Mouse (Mus musculus) ovary, adult 18-20 months (tissue): ENCODE data around the gene Nav2.

Experiments
- DNase-seq: peaks from one replicate; pipeline ENCODE4 v3.0.0; 2022; ENCODE audit warnings: low spot score, mixed read lengths

The Nav2 gene

DNA sequence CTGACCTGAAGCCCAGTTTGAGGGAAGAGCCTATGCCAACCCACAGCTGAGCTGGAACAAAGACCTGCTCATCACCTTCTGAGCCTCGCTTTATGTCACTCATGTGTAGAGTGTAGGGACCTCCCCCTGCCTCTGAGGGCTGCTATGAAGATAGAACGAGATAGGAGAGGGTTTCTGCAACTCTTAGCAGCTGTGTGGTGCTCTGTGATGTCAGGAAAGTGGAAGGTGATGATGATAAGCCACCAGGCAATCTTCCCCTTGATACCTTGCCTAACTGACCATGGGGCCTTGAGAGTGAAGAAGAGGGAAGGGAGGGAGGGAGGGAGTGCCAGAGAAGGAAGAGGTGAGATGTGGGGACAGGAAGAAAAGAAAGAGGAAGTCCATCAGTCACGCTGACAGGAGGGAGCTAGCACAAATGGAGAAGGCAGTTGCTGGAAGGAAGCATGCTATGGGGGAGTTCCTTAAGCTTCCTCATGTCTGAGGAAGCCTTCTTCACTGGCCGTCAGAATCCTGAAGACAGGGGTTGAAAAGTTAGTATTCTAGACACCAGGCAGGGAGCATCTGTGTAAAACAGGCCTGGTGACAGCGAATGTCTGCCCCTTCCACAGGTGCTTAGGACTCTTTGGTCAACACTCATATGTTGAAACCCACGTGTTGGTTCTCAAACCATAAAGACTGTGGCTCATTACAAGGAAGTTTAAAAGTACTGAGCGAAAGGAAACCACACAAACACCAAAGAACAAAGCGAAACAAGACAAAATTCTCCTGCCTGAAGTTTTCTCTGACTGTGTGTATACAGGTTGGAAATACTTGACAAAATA lies at the start of gene Nav2:
Gene Nav2 (plus strand): TSS at position 196 of the 821 bp plus-strand sequence.
- no peak for DNase-seq

DNA sequence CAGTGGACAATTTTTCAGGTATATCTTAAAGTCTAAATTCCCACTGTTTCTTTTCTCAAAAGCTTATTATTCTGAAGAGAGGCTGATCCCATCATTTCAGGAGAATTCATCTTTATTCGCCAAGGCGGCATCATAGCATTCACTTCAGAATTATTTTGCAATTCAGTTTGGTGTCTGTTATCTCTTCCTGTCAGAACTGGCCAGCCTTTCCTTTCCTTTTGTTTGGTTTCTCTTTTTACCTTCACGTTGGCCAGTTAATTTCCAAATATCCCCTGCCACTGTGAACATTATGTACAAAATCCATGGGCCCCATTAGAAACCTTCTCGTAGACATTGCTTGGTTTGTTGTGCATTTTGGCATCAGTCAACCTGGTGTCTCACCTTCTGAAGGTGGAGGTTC lies 49.2 kb upstream of the Nav2 start:
- no peak for DNase-seq

DNA sequence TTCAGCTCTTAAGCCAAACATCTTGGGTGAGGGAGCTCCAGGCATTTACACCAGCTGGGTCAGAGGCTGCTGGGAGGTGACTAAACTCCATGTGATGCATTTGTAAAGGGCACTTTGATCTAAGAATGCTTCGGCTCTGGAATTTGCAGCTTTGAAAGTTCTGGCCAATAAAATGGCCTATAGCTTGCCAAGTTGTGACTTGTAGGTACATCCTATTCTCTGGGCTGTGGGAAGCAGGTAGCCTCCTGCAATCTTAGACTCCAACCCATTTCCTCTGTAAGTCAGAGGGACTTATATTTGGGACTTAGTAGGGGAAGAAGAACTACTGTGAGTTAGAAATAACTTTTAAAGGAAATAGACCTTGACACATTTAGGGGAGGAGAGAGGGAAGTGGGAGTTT lies 47.6 kb upstream of the Nav2 start:
- no peak for DNase-seq

DNA sequence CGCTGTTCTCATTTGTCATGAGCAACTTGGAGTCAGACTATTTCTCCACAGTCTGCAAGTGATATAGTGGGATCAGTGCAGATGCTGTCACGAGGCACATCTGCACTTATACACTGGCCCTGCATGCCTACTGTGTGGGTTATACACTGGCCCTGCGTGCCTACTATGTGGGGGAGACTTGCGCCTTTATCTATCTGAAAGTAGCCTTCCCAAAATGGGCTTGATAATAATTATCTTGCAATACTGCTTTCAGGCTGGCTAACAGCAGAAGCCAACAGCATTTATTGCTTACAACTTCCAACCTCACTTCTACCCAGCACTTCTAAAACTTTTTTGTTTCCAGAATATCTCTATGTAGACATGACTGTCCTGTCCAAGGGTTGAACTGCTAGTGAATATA lies 46.7 kb upstream of the Nav2 start:
- no peak for DNase-seq

DNA sequence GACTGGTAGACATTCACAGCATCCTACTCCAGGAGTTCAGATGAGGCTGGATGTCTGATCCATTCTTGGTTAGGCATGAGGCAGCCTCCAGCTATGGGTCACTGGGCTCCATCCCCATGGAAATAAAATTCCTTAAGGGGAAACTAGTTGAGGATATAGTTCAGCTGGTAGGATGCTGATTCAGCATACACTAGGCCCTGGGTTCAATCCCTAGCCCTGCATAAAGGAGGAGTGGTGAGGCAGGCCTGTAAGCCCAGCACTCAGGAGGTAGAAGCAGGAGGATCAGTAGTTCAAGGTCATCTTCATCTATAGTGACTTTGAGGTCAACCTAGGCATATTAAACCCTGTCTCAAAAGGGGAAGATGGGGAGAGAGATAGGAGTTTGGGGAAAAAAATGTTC lies 44.3 kb upstream of the Nav2 start:
- no peak for DNase-seq

DNA sequence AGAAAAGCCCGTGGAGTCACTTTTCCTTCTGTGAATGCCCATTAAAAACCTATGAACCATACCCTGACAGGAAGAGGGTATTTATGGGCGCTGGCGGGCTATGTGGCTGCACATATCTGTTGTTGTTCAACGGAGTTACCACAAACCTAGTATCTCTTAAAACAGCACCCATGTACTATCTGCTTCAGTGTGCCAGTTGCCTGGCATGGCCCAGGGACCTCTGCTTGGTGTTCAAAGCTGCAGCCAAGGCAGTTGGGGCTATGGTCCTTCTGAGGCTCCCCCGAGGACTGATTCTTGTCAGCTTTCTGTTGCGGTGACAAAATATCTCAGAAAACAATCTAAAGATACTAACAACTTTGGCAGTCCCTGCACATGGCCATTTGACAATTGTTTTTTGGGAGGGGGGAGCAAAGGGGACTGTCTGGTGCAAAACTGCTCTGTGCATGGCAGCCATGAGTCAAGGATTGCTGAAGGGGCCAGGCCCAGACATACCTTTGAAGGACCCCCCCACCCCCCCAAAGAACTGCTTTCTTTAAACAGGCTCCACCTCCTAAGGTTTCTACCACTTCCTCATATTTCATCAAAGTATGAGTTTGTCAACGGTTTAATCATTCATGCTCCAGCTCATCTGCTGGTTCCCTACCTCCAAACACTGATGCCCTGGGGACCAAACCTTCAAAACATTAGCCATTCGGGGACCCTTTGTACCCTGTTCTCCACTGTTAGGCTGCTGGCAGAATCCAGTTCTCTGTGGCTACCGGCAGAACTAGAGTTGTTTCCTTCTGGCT lies 43.7 kb upstream of the Nav2 start:
- DNase-seq = no peak

DNA sequence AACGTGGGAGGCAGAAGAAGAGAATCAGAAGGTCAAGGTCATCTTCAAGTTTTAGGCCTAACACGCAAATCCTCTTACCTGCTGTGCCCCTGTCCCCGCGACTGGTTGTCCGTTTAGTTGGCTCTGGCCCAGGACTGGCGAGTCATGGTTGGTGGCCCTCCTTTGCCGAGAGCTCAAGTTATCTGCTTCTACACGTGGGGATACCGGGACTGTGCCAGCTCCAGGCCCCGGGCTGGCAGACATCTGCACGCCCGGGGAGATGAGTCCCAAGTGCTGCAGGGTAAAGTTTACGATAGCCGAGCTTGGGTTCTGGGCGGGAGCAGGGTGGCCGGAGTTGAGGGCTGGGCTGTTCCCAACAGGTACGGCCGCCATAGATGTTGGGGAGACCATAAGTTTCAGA lies 40.9 kb upstream of the Nav2 start:
- DNase-seq = no peak

DNA sequence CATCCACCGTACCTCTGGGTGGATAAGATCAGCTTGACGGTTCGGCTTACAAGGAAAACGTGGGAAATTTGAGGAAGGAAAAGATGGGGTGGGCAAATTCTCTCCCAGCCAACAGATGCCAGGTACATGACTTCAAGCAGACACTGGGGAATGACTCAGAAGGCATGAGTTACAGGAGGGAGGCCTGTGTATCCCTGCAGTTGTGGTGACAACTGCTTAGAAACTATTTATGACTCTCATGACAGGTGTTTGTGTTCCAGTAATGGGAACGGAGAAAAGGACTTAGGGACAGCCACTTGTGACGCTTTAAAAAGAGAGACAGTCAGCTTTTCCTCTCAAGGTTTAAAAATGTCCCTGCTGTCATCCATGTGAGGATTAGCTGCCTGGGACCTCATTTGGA lies 38.4 kb upstream of the Nav2 start:
- DNase-seq = no peak

DNA sequence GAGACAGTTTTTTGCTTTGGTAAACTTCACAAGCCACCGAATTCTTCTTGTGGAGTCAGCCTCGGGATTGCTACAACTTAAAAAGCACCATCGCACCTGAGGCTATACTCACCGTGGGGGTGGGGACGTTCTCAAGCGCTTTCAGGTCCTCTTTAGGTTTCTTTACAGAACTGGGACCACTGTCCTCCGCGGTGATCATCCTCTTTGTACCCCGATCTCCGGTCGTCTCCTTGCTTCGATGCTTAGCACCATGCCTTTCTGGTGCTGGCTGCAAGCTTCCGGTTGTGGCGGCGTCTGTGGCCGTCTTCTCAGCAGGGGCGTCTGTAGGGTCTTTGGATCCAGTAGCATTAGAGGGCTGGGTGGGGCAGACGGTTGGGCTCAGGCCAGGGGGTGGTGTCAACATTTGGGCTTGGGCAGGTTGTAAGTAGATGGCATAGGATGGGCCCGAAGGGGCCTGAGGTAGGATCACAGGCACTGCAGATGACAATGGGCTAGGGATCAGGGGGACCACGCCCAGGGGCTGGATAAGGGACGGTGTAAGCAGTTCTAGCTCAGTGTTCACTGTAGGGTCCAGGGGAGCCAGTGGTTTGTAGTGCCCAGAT lies 37.8 kb upstream of the Nav2 start:
- DNase-seq = no peak

DNA sequence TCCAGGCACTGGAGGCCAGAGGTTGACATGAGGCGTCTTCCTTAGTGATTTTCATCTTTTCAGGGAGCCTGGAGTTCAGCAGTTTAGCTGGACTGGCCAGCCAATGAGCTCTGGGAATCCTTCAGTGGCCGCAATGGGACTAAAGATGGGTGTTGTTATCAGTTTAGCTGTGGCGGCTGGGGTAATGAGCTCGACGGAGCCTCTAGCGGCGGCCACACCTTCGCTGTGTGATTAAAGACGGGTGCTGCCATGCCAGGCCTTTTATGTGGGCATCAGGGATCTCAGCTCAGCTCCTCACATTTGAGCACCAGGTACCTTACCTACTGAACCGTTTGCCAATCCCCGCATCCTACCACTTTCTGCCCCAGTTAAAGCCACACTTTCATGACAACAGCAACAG lies 37.2 kb upstream of the Nav2 start:
- DNase-seq = no peak

DNA sequence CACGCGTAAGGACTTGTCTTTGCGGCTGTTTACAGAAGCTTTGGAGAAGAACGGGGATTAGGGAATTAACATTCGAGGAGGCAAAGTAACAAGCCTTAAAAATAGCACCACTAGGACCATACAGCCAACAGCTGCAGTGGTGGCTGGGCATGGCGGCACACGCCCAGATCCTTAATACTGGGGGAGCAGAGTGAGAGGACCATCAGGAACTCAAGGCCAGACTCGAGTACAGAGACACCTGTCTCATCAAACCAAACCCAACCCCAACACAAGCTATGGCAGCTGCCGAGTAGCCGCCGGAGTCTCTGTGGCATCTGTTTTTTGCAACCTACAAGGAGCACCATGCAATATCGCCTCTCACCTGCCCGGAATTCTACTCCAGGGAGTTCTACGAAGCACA lies 33.4 kb upstream of the Nav2 start:
- no peak for DNase-seq

DNA sequence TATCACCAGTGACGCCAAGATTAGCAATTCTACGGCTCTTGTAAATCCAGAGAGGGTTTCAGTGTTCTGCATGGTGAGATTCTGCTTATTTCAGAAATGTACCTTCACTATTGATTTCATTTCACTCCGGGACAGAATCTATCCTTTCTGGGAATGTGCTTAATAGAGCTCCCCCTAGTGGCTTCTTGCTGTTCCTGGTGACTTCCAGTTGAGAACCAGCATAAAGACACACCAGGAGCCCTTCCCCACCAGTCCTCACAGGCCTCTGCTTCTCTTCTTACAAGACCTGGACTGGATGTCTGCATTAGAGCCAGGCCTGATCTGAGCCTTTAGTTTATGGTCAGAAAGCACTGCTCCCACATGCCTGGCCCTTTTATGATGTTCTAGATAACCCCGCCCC lies 32.0 kb upstream of the Nav2 start:
- DNase-seq = no peak

DNA sequence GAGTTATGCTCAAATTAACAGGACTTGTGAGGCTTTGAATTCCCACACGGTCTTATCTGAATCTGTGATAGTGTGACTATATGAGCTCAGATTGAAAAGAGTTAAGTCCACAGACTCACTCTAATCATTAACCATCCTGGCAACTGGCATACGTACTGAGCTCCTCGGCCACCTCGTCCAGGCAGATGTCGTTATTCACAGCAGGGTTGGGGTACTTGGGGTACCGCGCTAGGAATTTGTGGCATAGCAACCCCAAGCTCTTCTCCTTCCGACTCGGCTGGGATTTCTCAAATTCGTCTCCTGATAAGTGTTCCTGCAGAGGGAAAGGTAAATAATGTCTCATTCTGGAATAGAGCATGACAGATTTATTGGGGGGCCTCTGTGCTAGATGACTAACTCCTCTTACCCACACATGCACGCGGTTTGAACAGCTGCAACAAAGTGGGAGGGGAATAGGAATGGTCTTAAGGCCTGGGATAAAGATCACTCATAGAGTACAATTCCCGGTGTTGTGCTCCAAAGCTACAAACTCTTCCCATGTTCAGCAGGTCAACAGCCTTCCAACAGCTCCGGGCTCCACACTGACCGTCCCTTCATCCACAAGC lies 30.6 kb upstream of the Nav2 start:
- no peak for DNase-seq

DNA sequence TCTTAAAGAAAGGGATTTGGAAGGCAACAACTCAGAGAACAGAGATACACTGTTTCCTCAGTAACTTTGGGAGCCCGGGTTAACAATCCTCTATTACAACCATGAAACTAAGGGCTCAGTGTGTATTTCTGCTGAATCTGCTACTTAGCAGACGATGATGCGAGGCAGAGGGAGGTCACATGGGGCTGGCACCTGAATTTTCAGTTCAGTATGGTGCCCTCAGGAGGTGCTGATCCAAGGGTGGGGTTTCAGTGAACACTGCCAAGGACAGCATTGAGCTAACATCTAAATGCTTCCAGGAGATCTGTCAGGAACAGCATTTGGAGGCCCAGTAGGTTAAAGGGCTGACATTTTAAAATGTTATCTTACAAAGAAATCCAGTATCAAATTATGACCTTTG lies 28.9 kb upstream of the Nav2 start:
- no peak for DNase-seq

DNA sequence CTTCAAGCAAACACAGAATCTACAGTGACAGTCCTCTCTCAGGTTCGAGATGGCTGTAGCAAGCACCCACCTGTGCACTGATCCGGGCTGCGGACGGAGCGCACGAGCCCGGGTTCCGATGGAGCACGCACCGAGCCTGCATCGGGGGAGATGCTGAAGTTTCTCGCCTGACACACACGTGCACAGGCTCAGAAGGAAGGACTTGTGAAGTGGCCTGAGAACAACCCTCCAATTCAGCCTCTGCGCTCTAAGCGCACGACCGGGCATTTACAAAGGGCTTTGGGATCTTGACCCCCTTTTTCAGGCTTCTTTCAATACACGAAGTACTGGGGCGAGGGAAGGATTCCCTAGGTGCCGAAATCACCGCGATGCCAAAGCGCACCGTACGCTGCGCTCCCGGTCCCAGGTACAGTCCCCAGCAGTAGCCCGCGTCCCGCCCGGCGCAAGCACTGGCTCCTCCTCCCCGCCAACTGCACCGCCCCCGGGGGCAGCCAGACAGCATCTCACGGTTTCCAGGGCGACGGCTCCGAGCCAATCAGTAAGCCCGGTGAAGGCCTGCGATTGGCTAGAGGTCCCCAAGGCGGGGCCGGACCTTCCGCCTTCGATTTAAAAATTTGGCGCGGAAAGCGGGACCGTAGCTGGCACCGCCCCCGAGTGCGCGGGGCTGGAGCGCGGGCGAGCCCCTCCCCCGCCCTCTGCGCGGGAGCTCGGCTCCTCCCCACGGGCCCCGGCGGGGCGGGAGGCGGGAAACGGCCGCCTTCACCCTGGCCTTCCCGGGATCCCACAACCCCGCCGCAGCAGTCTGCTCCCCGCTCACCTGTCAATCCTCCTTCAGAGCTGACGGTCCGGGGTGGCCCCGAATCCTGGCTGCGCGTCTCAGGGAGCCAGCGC lies 27.7 kb upstream of the Nav2 start:
- peak; percentile 97 for DNase-seq

DNA sequence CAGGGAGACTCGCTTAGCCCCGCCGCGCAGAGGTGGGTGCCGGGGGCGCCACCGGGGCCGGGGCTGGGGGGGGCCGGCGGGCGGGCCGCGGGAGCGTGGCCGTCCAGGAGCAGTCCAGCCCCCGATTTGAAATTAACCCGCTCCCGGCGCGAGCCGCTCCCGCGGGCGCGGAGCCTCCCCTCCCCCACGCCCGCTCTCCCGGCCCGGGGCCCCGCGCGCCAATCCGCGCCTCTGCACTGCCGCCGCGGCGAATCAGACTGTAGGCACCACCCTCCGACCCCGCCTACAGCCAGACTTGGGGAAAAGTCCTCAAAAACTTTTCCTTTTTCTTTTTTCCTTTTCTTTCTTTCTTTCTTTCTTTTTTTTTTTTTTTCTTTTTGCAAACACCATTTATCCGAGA lies 27.0 kb upstream of the Nav2 start, which contains the start of gene E2f8:
Gene E2f8 (minus strand): TSS at position 111 of the 400 bp plus-strand sequence.
- DNase-seq = peak; percentile 63

DNA sequence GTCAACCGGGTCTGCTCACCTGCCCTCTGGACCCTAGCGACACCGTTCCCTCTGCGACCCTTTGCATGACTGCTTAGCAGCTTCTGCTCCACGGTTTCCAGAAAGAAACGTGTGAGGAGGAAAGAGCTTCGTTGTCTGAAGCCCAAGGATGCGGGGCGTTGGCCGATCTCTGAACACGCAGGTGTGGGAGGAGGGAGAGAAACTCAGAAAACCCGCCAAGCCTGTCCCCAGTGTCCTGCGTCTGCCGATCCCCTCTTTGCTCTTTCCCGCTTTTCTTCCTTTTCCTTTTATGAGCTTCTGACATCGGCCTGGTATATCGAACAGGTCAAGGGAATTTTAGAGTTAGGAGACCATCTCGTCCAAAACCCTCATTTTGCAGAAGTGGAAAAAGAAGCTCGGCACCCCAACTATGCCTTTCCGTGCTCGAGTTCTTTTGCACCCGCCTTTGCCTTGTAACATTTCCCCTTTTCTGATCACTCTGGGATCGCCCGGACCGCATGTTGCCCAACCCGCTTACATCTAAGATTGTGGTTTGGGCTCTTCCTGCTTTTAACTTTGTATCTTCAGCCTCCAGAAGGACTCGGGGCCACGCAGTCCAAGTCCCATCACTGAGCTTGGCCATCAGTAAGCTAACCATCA lies 26.4 kb upstream of the Nav2 start:
- no peak for DNase-seq

DNA sequence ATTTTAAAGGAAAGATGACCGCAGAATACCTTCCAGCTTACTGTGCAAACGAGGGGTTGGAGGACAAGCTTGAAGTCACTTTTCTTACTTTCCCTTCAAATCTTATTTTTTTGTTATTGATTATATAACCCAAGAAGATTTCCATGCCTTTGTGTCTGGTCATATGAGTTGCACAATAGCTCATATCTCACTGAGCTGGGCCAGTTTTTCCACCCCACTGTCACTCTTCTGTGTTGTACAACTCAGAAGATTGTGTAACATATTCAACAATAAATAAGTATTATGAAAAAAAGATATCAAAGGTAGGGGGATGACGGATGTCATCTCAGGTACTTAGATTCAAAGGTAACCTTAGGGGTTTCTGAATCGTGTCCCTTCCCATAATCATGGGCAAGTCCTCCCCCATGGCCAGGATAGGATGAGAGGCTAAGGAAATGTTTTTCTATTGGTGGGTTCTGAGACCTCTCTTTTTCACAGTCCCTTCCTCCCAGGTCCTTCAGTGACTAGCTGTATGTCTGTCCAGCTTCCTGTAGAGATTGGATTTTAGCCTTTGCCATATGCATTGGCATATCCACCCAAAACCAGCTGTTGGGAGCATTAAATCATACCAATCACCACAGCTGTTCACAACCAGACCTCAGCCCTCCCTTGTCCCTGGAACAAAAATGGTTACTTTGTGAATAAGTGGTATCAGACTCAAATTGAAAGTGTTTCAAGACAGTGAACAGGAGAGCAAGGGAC lies 24.8 kb upstream of the Nav2 start:
- no peak for DNase-seq

DNA sequence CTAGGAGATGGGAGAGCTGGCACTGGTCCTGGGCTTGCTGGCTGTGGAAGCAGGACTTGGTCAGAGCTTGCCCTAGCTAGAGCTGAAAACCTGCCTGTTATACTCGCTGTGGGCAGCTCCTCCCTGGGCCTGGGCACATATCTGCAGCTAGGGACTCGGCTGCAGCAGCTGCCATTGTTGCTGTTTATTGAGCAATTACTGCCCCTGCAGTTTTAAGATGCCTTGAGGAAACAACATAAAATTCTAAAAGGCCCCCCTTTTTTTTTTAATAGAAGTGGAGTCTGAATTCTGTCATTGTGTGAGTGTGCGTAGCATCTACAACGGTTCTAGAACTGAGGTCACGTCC lies 24.3 kb upstream of the Nav2 start:
- no peak for DNase-seq

DNA sequence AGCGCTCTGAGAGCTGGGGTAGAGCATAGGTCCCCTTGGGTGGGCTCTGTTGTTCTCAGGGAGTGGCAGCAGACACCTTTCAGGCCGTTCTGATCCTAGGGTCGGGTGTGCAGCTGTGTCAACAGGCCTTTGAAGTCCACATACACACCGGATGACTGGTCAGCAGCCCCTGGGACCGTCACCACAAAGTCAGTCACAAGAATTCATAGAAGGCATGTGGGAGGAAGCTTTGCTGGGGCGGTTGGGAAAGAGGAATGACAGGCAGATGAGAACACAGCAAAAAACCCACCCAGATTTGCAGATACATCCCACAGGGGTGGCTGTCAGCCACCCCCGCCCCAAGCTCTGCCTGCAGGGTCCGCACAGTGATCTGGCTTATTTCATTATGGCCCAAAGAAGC lies 20.5 kb upstream of the Nav2 start:
- no peak for DNase-seq

DNA sequence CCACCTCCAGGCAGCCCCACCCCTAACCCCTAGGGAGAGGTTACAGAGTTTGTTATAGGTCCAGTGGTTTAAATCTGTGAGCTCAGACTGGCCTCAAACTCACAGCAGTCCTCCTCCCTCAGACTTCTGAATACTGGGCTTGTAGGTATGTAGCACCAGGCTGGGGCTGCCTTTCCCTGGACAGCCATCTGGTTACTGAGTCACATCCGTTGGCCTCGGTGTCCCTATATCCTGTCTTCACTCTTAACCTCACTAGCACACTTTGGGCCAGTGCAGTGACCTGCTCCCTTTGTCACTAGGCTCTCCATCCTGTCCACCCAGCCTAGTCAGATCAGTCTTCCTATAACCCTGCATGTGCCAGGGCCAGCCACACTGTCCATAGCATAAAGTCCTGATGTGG lies 19.8 kb upstream of the Nav2 start:
- no peak for DNase-seq
